Mouse (Mus musculus) E14TG2a.4 (cell line): ENCODE data around the gene Btg1.

Experiments used
- H3K27me3 ChIP-seq: 2 replicates; pipeline ENCODE4 v1.6.1; 2014; ENCODE audit warnings: low read length, control low read depth; ENCODE audit not compliant: insufficient read depth
- H3K36me3 ChIP-seq: 2 replicates; pipeline ENCODE4 v1.6.1; 2014; ENCODE audit warnings: low read length, control low read depth; ENCODE audit not compliant: insufficient read depth
- H3K4me1 ChIP-seq: replicated peaks from 2 replicates; pipeline ENCODE4 v1.6.1; 2014; ENCODE audit warnings: low read depth, low read length, control low read depth
- H3K4me3 ChIP-seq: replicated peaks from 2 replicates; pipeline ENCODE4 v1.5.1; 2014; ENCODE audit warnings: mild to moderate bottlenecking, low read length
- H3K9me3 ChIP-seq: 2 replicates; pipeline ENCODE4 v1.6.1; 2014; ENCODE audit warnings: low read length, control low read depth
- CTCF ChIP-seq: conservative IDR thresholded peaks from 2 replicates; pipeline ENCODE4 v1.5.1; 2014; ENCODE audit warnings: low read length
- NANOG ChIP-seq: IDR thresholded peaks from 2 replicates; pipeline ENCODE4 v1.6.1; 2014; ENCODE audit warnings: borderline replicate concordance, low read length, mixed read lengths
- POU5F1 ChIP-seq: IDR thresholded peaks from 2 replicates; pipeline ENCODE4 v1.6.1; 2014; ENCODE audit warnings: low read length, borderline replicate concordance

Btg1 gene

GRCm38 (mm10) chr10:96619951-96620889 is 3.4 kb downstream of the Btg1 start:
- peaks cover 45% of the 10 kb centered on the region for H3K4me1 ChIP-seq
- H3K4me3 ChIP-seq: peak overlapping the region; percentile 32
- TF ChIP-seq NANOG (no peak), POU5F1 (no peak), CTCF (no peak)
- H3K9me3 ChIP-seq: no peaks in the 10 kb centered on the region
- peaks cover 49% of the 10 kb centered on the region for H3K36me3 ChIP-seq
- H3K27me3 ChIP-seq: no peaks in the 10 kb centered on the region

- peak overlapping the region; percentile 32 for H3K4me3 ChIP-seq
- H3K36me3 ChIP-seq: peaks cover 53% of the 10 kb centered on the region
- TF ChIP-seq POU5F1 (no peak), NANOG (no peak), CTCF (no peak)
- H3K4me1 ChIP-seq: peaks cover 48% of the 10 kb centered on the region
- H3K9me3 ChIP-seq: no peaks in the 10 kb centered on the region
- H3K27me3 ChIP-seq: no peaks in the 10 kb centered on the region
These were observed 4.1 kb downstream of the Btg1 start for GRCm38 (mm10) chr10:96620890-96621271.

- Histone ChIP-seq H3K4me3 (peak overlapping the region; percentile 32), H3K36me3 (peaks cover 53% of the 10 kb centered on the region), H3K9me3 (no peaks in the 10 kb centered on the region), H3K4me1 (peaks cover 48% of the 10 kb centered on the region), H3K27me3 (no peaks in the 10 kb centered on the region)
- no peak for TF ChIP-seq CTCF
- no peak for TF ChIP-seq NANOG
- no peak for TF ChIP-seq POU5F1
These were observed 4.6 kb downstream of the Btg1 start for GRCm38 (mm10) chr10:96621361-96621945.

- H3K27me3 ChIP-seq: no peaks in the 10 kb centered on the region
- H3K4me1 ChIP-seq: peaks cover 55% of the 10 kb centered on the region
- peak overlapping the region; percentile 7; the same call in 1 of the 2 replicates for H3K4me3 ChIP-seq
- no peaks in the 10 kb centered on the region for H3K9me3 ChIP-seq
- H3K36me3 ChIP-seq: peaks cover 53% of the 10 kb centered on the region
- TF ChIP-seq CTCF (no peak), NANOG (no peak), POU5F1 (no peak)
These were observed 5.3 kb downstream of the Btg1 start for GRCm38 (mm10) chr10:96621980-96622645.

DNA sequence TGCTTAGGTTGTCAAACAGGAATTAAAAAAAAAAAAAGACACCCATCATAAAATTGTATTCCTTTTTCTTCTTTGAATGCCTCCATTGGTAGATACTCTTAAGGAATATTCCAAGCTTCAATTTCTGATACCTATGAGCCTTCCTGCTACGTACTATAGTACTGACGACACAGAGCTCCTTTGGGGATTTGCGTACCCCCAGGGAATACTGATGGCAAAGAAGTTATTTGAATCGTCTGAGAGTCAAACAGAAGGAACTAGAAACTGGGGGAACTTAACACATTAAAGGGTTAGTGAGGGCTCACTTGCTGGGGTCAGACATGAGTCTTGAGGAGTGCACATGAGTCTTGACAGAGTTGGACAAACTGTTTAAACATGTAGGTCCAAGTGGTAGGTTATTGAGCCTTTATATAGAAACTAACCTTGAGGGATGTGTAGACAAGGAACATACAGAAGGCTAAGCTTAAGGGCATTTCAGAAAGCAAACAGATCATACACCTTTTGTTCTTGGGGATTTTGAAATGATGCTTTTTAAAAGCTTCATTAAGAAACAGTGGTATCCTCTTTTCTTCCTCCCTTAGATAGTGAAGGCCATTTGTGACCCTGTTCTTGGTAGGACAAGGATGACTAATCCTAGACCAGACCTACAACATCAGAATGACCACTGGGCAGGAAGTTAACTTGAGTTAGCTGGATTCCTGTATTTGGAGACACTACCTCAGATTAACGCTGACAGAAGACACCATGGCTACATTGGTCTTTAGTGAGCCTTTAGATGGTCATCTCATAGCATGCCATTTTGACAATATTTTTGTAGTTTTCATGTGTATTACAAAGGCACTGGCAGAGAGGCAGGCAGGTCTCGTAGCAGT is 6.2 kb downstream of the Btg1 start:
- H3K4me3 ChIP-seq: no peak overlapping the region
- H3K9me3 ChIP-seq: no peaks in the 10 kb centered on the region
- no peak for TF ChIP-seq NANOG
- no peak for TF ChIP-seq CTCF
- no peak for TF ChIP-seq POU5F1
- peaks cover 55% of the 10 kb centered on the region for H3K36me3 ChIP-seq
- peaks cover 64% of the 10 kb centered on the region for H3K4me1 ChIP-seq
- no peaks in the 10 kb centered on the region for H3K27me3 ChIP-seq

GRCm38 (mm10) chr10:96623633-96624195 is 6.9 kb downstream of the Btg1 start:
- H3K4me3 ChIP-seq: no peak overlapping the region
- no peaks in the 10 kb centered on the region for H3K27me3 ChIP-seq
- H3K4me1 ChIP-seq: peaks cover 71% of the 10 kb centered on the region
- H3K9me3 ChIP-seq: no peaks in the 10 kb centered on the region
- peaks cover 57% of the 10 kb centered on the region for H3K36me3 ChIP-seq
- TF ChIP-seq POU5F1: no peak

DNA sequence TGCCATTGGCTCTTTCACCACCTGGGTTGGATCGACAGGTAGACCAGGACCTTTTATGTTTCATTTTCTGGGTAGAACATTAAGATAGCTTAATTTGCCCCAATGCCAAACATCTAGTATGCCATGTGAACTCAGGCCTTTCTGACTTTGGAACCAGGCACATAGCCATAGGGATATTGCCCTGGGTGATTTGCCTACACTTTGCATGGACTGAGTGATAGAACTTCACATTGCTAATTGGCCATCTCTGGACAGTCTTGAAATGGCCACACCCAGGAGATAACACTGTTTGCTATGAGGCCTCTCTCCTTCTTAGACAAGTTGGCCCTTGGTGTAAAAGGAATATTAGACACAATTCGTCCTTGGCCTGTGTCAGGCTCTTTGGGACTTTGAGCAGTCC is 7.6 kb downstream of the Btg1 start:
- peaks cover 61% of the 10 kb centered on the region for H3K36me3 ChIP-seq
- no peak overlapping the region for H3K4me3 ChIP-seq
- no peaks in the 10 kb centered on the region for H3K27me3 ChIP-seq
- peaks cover 78% of the 10 kb centered on the region for H3K4me1 ChIP-seq
- no peaks in the 10 kb centered on the region for H3K9me3 ChIP-seq
- TF ChIP-seq CTCF (no peak), NANOG (no peak), POU5F1 (no peak)
